Mouse (Mus musculus): ENCODE data around the gene Tuba8. TPM values are rescaled to one million over a fixed set of nuclear protein-coding genes. Genes with fewer than 3 reads are reported as not detected.

Tuba8 gene
- polyA plus RNA-seq (2012; ENCODE audit: low replicate concordance): 0.17 TPM in 1 of 2 replicates, not detected in the other

GRCm38 (mm10) chr6:121210149-121210925 lies at the start of gene Tuba8:
Tuba8 (plus strand) TSS chr6:121210696.

GRCm38 (mm10) chr6:121183414-121184173 lies 26.9 kb upstream of the Tuba8 start, which contains the start of gene Pex26:
Pex26 (plus strand) TSS chr6:121183667.

GRCm38 (mm10) chr6:121245127-121246036 lies 34.9 kb downstream of the Tuba8 start, which contains the start of gene Usp18:
Usp18 (plus strand) TSS chr6:121245906.

Other genes with a start within 250 kb of the Tuba8 start
- 89.3 and 96.2 TPM in 2 replicates for gene Mical3, start 79.7 kb upstream of the Tuba8 start, polyA plus RNA-seq (2012; ENCODE audit: low replicate concordance)
- 1.3 and 3.8 TPM in 2 replicates for gene Pex26, start 27.0 kb upstream of the Tuba8 start, polyA plus RNA-seq (2012; ENCODE audit: low replicate concordance)
- gene Usp18, start 35.2 kb downstream of the Tuba8 start, polyA plus RNA-seq (2012; ENCODE audit: low replicate concordance): 0.26 and 1.7 TPM in 2 replicates
- 0.47 and 1.5 TPM in 2 replicates for gene Slc6a13, start 89.5 kb downstream of the Tuba8 start, polyA plus RNA-seq (2012; ENCODE audit: low replicate concordance)
- gene Slc6a12, start 132.4 kb downstream of the Tuba8 start, polyA plus RNA-seq (2012; ENCODE audit: low replicate concordance): 0.19 TPM in 1 of 2 replicates, not detected in the other